Mouse (Mus musculus) forebrain, embryonic 16.5 days (tissue): ENCODE results near the gene Stk10. TPM values are rescaled to one million over a fixed set of nuclear protein-coding genes. Genes with fewer than 3 reads are reported as not detected.
A peak's percentile ranks its signal among the peaks of the same experiment; 100 is the strongest.

Experiments used
- ATAC-seq: fragments of 200-750 bp; cut with Nextera tagmentation; 2 replicates; pipeline ENCODE4 v1.8.0; 2017; ENCODE audit warnings: mild to moderate bottlenecking, moderate library complexity
- H3K27ac ChIP-seq: fragments of 300-500 bp; sonication (generic); 2 replicates; pipeline ENCODE4 v1.5.1; 2014; ENCODE audit warnings: low read length, control low read depth
- H3K27me3 ChIP-seq: fragments of 300-500 bp; sonication (generic); replicated peaks from 2 replicates; pipeline ENCODE4 v1.6.1; 2014; ENCODE audit warnings: low read length; ENCODE audit not compliant: control insufficient read depth, insufficient read depth
- H3K36me3 ChIP-seq: fragments of 300-500 bp; sonication (generic); 2 replicates; pipeline ENCODE4 v1.6.1; 2014; ENCODE audit not compliant: control insufficient read depth, insufficient read depth
- H3K4me1 ChIP-seq: fragments of 300-500 bp; sonication (generic); replicated peaks from 2 replicates; pipeline ENCODE4 v1.6.1; 2014; ENCODE audit warnings: low read length; ENCODE audit not compliant: control insufficient read depth, insufficient read depth
- H3K4me2 ChIP-seq: fragments of 300-500 bp; sonication (generic); 2 replicates; pipeline ENCODE4 v1.6.1; 2014; ENCODE audit warnings: mild to moderate bottlenecking, low read length, control low read depth
- H3K4me3 ChIP-seq: fragments of 300-500 bp; sonication (generic); replicated peaks from 2 replicates; pipeline ENCODE4 v1.5.1; 2014; ENCODE audit warnings: mild to moderate bottlenecking, low read length, control low read depth
- H3K9ac ChIP-seq: fragments of 300-500 bp; sonication (generic); replicated peaks from 2 replicates; pipeline ENCODE4 v1.6.1; 2014; ENCODE audit warnings: low read depth, low read length, control low read depth
- H3K9me3 ChIP-seq: fragments of 300-500 bp; sonication (generic); 2 replicates; pipeline ENCODE4 v1.6.1; 2016; ENCODE audit warnings: low read length; ENCODE audit not compliant: control insufficient read depth
- WGBS: fragments of 180-500 bp; shearing (Covaris S2); extraction: QIAGEN DNeasy Blood & Tissue Kit; methylation state at CpG from one replicate; pipeline ENCODE4 v1.1.7; 2014; 5-methylcytosine and 5-hydroxymethylcytosine counted together
- polyA plus RNA-seq: library from polyadenylated mRNA; unstranded; fragments of >200 nt; fragmentation: Nextera tagmentation; extraction: Ambion mirVana; gene quantifications from 2 replicates; pipeline ENCODE4 v1.2.1, GENCODE M21; 2015

Gene Stk10
- polyA plus RNA-seq, 1 experiment from 2014 or later: 2.8 TPM

GRCm38 (mm10) chr11:32573669-32574068 lies 40.6 kb downstream of the Stk10 start:
- no peaks in the 10 kb centered on the region for H3K9me3 ChIP-seq
- H3K27ac ChIP-seq: no peak overlapping the region
- 98% methylated on average over 2 of the region's 2 CpGs for WGBS
- no peaks in the 10 kb centered on the region for H3K27me3 ChIP-seq
- no peak overlapping the region for H3K4me2 ChIP-seq
- no peak overlapping the region for H3K9ac ChIP-seq
- no peak for ATAC-seq
- H3K36me3 ChIP-seq: no peaks in the 10 kb centered on the region
- no peak overlapping the region for H3K4me3 ChIP-seq
- no peaks in the 10 kb centered on the region for H3K4me1 ChIP-seq

- Histone ChIP-seq H3K9me3 (no peaks in the 10 kb centered on the region), H3K27ac (no peak overlapping the region), H3K9ac (no peak overlapping the region), H3K4me3 (no peak overlapping the region), H3K36me3 (no peaks in the 10 kb centered on the region), H3K4me1 (no peaks in the 10 kb centered on the region), H3K4me2 (no peak overlapping the region), H3K27me3 (no peaks in the 10 kb centered on the region)
- 93% methylated on average over 6 of the region's 6 CpGs for WGBS
- ATAC-seq: no peak
Measured at GRCm38 (mm10) chr11:32575964-32576759, 43.1 kb downstream of the Stk10 start.

- no peak overlapping the region for H3K27ac ChIP-seq
- H3K36me3 ChIP-seq: no peaks in the 10 kb centered on the region
- H3K27me3 ChIP-seq: no peaks in the 10 kb centered on the region
- no peak overlapping the region for H3K4me2 ChIP-seq
- no peaks in the 10 kb centered on the region for H3K4me1 ChIP-seq
- no peak overlapping the region for H3K9ac ChIP-seq
- ATAC-seq: no peak
- WGBS: 68% methylated on average over 5 of the region's 5 CpGs
- no peak overlapping the region for H3K4me3 ChIP-seq
- no peaks in the 10 kb centered on the region for H3K9me3 ChIP-seq
Measured at GRCm38 (mm10) chr11:32576760-32577050, 43.6 kb downstream of the Stk10 start.

DNA sequence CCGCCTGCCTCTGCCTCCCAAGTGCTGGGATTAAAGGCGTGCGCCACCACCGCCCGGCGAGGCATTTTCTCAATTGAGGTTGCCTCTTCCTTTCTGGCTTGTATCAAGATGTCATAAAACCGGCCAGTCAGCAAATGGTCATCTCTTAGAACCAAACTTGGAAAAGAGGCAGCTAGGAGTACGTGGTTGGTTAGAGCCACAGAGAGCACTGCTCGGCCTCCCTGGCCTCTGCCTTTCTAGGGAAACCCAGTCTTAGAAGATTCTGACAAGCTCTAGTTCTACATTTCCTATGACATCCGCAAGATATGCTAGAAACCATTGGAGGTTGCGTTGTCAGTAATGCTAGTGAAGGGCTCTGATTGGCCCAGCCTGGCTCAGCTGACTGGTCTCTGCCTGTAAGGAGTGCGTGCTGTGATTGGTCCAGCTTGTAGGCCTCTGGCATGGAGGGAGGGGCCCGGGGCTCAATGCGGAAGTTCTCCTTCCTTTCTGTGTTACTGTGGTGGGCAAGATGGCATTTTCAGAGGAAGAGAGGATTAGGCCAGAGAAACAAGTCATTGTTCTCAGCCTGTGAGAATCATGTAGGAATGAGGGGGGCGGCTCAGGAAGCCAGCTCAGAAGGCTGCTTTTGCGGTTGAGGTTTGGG lies 47.3 kb downstream of the Stk10 start:
- Histone ChIP-seq H3K4me2 (no peak overlapping the region), H3K9ac (no peak overlapping the region), H3K9me3 (no peaks in the 10 kb centered on the region), H3K27me3 (no peaks in the 10 kb centered on the region), H3K4me1 (no peaks in the 10 kb centered on the region), H3K27ac (no peak overlapping the region), H3K36me3 (no peaks in the 10 kb centered on the region), H3K4me3 (no peak overlapping the region)
- ATAC-seq: no peak
- WGBS: 78% methylated on average over 16 of the region's 16 CpGs

DNA sequence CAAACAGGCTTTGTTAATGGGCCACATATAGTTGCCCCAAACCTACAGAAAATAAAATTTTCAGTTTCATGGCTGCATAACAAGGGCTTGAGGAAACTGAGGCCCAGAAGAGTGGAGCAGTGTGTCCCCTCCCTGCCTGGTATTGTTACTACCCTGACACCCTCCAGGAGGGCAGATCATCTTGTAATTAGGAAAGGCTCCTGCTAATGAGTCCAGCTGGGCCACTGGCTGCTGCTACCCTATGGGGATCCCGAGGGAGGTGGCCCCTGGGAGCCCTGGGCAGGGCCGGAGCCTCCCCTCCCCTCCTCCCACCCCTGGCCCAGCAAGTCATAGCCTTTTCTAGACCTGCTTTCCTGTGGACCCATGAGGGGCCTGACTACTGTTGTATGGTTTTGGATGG lies 47.9 kb downstream of the Stk10 start:
- no peaks in the 10 kb centered on the region for H3K9me3 ChIP-seq
- WGBS: 17% methylated on average over 2 of the region's 2 CpGs
- no peaks in the 10 kb centered on the region for H3K4me1 ChIP-seq
- H3K27me3 ChIP-seq: no peaks in the 10 kb centered on the region
- no peak overlapping the region for H3K4me3 ChIP-seq
- ATAC-seq: no peak; the same call in 1 of the 2 replicates
- no peaks in the 10 kb centered on the region for H3K36me3 ChIP-seq
- H3K4me2 ChIP-seq: no peak overlapping the region
- H3K27ac ChIP-seq: no peak overlapping the region
- no peak overlapping the region for H3K9ac ChIP-seq

GRCm38 (mm10) chr11:32582813-32583212 lies 49.7 kb downstream of the Stk10 start:
- no peak overlapping the region for H3K27ac ChIP-seq
- WGBS: 60% methylated on average over 5 of the region's 5 CpGs
- no peak overlapping the region for H3K4me3 ChIP-seq
- H3K4me1 ChIP-seq: no peaks in the 10 kb centered on the region
- H3K27me3 ChIP-seq: no peaks in the 10 kb centered on the region
- ATAC-seq: no peak
- no peaks in the 10 kb centered on the region for H3K36me3 ChIP-seq
- no peaks in the 10 kb centered on the region for H3K9me3 ChIP-seq
- no peak overlapping the region for H3K9ac ChIP-seq
- H3K4me2 ChIP-seq: no peak overlapping the region

- ATAC-seq: no peak
- H3K4me2 ChIP-seq: no peak overlapping the region
- no peak overlapping the region for H3K9ac ChIP-seq
- no peaks in the 10 kb centered on the region for H3K36me3 ChIP-seq
- WGBS: 73% methylated on average over 6 of the region's 6 CpGs
- H3K27ac ChIP-seq: no peak overlapping the region
- H3K4me3 ChIP-seq: no peak overlapping the region
- H3K4me1 ChIP-seq: peaks cover 4% of the 10 kb centered on the region
- no peaks in the 10 kb centered on the region for H3K9me3 ChIP-seq
- no peaks in the 10 kb centered on the region for H3K27me3 ChIP-seq
Measured at GRCm38 (mm10) chr11:32585996-32586395, 52.9 kb downstream of the Stk10 start.

- 76% methylated on average over 17 of the region's 17 CpGs for WGBS
- peak overlapping the region; percentile 43 for H3K9ac ChIP-seq
- H3K27me3 ChIP-seq: no peaks in the 10 kb centered on the region
- H3K4me1 ChIP-seq: peaks cover 14% of the 10 kb centered on the region
- H3K4me3 ChIP-seq: no peak overlapping the region
- no peaks in the 10 kb centered on the region for H3K9me3 ChIP-seq
- no peaks in the 10 kb centered on the region for H3K36me3 ChIP-seq
- no peak overlapping the region for H3K27ac ChIP-seq
- H3K4me2 ChIP-seq: no peak overlapping the region
- ATAC-seq: no peak
Measured at GRCm38 (mm10) chr11:32587191-32588089, 54.3 kb downstream of the Stk10 start.
